9 mouse cellular contexts compared by ENCODE assay signal in the genomic region with DNA sequence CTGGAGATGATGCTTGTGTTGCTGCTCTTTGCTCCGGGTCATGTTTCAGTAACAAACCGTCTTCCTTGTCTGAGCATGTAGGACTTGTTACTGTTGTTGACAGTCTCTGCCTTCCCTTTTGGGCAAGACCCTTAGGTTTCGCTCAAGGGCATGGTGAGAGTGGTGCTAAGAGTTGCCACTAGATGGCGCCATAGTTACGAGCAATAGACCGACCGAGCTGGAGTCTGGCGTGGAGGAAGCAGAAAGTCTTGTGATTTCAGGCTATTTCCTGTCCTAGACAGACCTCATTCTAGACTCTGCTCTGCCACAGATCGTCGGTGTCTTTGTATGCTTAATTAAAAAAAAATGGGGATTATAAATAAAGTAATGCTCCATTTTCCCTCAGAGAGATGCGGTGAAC. TPM values are rescaled to one million over a fixed set of nuclear protein-coding genes. Genes with fewer than 3 reads are reported as not detected.
A peak's percentile ranks its signal among the peaks of the same experiment; 100 is the strongest.
DNase-seq lines count a peak whose midpoint lies in the region; ATAC-seq and TF ChIP-seq lines count a peak whose summit lies in the region.
"Had no signal": no experiment of that assay in that cellular context is flagged by ENCODE, and none has a peak within 500 bp of the region (broad histone marks: within the 10 kb centered on the region; RNA-seq: fewer than 3 reads in every experiment).

No protein-coding gene starts in this region.

- no peak overlapping the region for H3K4me2 ChIP-seq in liver, embryonic 13.5 days
- no peak overlapping the region for H3K4me2 ChIP-seq in neural tube, embryonic 13.5 days

- WGBS in liver, embryonic 13.5 days (ENCODE audit: insufficient replicate concordance) = 10% methylated on average over 11 of the region's 11 CpGs
- 11% methylated on average over 11 of the region's 11 CpGs for WGBS in neural tube, embryonic 13.5 days

- H3ac ChIP-seq in C2C12 (ENCODE audit: control insufficient read depth, insufficient read length, low read depth) = no peak overlapping the region

- no peaks in the 10 kb centered on the region for H3K36me3 ChIP-seq in C2C12 (ENCODE audit: control insufficient read depth, insufficient read depth)
- no peaks in the 10 kb centered on the region for H3K36me3 ChIP-seq in liver, embryonic 13.5 days
- H3K36me3 ChIP-seq in neural tube, embryonic 13.5 days = no peaks in the 10 kb centered on the region

- peaks cover 4% of the 10 kb centered on the region for H3K27me3 ChIP-seq in C2C12 (ENCODE audit: control insufficient read depth, insufficient read depth, insufficient read length)
- H3K27me3 ChIP-seq in liver, embryonic 13.5 days = no peaks in the 10 kb centered on the region
- peaks cover 6% of the 10 kb centered on the region; the same call in 1 of the 2 replicates for H3K27me3 ChIP-seq in neural tube, embryonic 13.5 days

- H3K4me3 ChIP-seq in C2C12 (ENCODE audit: insufficient read depth, poor library complexity, severe bottlenecking) = no peak overlapping the region
- H3K4me3 ChIP-seq in liver, embryonic 13.5 days (replicated peaks) = no peak overlapping the region
- no peak overlapping the region for H3K4me3 ChIP-seq in neural tube, embryonic 13.5 days
- H3K4me3 ChIP-seq: erythroblast, embryonic 14.5 days had no signal

- H3K9me3 ChIP-seq in liver, embryonic 13.5 days (replicated peaks) = no peaks in the 10 kb centered on the region
- H3K9me3 ChIP-seq in neural tube, embryonic 13.5 days = no peaks in the 10 kb centered on the region

- H3K9ac ChIP-seq in liver, embryonic 13.5 days = no peak overlapping the region
- H3K9ac ChIP-seq in neural tube, embryonic 13.5 days = no peak overlapping the region

- peak; percentile 59 for TF ChIP-seq CTCF in C2C12 (IDR thresholded peaks at IDR 0.05; ENCODE audit: control insufficient read depth, insufficient read depth, insufficient read length)

- no peaks in the 10 kb centered on the region for H3K79me2 ChIP-seq in C2C12 (ENCODE audit: control insufficient read depth, insufficient read depth)

- H3K79me3 ChIP-seq in C2C12 (ENCODE audit: low read depth) = no peaks in the 10 kb centered on the region

- no peak overlapping the region for H3K27ac ChIP-seq in liver, embryonic 13.5 days
- no peak overlapping the region for H3K27ac ChIP-seq in neural tube, embryonic 13.5 days (replicated peaks)

- ATAC-seq in liver, embryonic 13.5 days (ENCODE audit: low read depth) = no peak
- peak; percentile 76 for ATAC-seq in neural tube, embryonic 13.5 days (ENCODE audit: low read depth)

- no peaks in the 10 kb centered on the region for H3K4me1 ChIP-seq in liver, embryonic 13.5 days (replicated peaks)
- H3K4me1 ChIP-seq in neural tube, embryonic 13.5 days (replicated peaks) = 0 out of 2 replicates have a peak, but pooled peaks cover 3% of the 10 kb centered on the region

- DNase-seq in adrenal gland, postnatal 14 days = peak; percentile 79
- DNase-seq in embryo, embryonic 9.5 days (ENCODE audit: extremely low spot score) = peak; percentile 86
- peak; percentile 62 to 77 for DNase-seq in heart, adult 18-20 months
- peak; percentile 86 for DNase-seq in kidney, postnatal 10 days
- DNase-seq in liver, embryonic 13.5 days = peak; percentile 40
- peak; percentile 81 for DNase-seq in testis, postnatal 10 days (ENCODE audit: low spot score)

TF ChIP-seq in C2C12, 6 proteins besides CTCF, POLR2A, EP300 and RAD21:
- no peak for TF ChIP-seq FOSL1 (IDR thresholded peaks at IDR 0.05; ENCODE audit: insufficient read depth, low read length, poor library complexity, severe bottlenecking)
- no peak for TF ChIP-seq MAX (IDR thresholded peaks at IDR 0.05)
- TF ChIP-seq CEBPB (IDR thresholded peaks at IDR 0.05; ENCODE audit: low read depth) = no peak
- TF ChIP-seq MYOG (IDR thresholded peaks at IDR 0.05; ENCODE audit: control insufficient read depth, extremely low read depth, insufficient read length) = no peak
- TF ChIP-seq USF1 (IDR thresholded peaks at IDR 0.05; ENCODE audit: low read depth) = no peak
- no peak for TF ChIP-seq MYOD1 (IDR thresholded peaks at IDR 0.05; ENCODE audit: control insufficient read depth, insufficient read length, low read depth)

RNA-seq across cellular contexts. Expression of a gene that starts 40.3 kb away (rescaled TPM):
- polyA plus RNA-seq in C2C12 (2012; fragmentation: generic; extraction: Trizol) = not detected
- total RNA-seq in adrenal gland, postnatal 14 days (2021) = 0.15 TPM in 1 of 2 replicates, not detected in the other
- total RNA-seq in heart, adult 18-20 months (2021) = not detected
- not detected in 2 replicates for polyA plus RNA-seq in liver, embryonic 13.5 days (2015; fragmentation: Nextera tagmentation; extraction: Ambion mirVana)
- not detected in 2 replicates for polyA plus RNA-seq in neural tube, embryonic 13.5 days (2015; fragmentation: Nextera tagmentation; extraction: Ambion mirVana)
- polyA plus RNA-seq: erythroblast, embryonic 14.5 days had no signal
